Mouse (Mus musculus): ENCODE data around the gene Myh3. TPM values are rescaled to one million over a fixed set of nuclear protein-coding genes. Genes with fewer than 3 reads are reported as not detected.

The Myh3 gene
- total RNA-seq, 2 experiments from 2014 or later: 0.05 TPM; not detected in 1

- intact Hi-C loops (cut with DNase I): loop anchor here (5.0 kb wide), 1 partner anchor 79 kb away; no protein-coding TSS in a partner anchor
These were observed 23.6 kb downstream of the Myh3 start for GRCm38 (mm10) chr11:67101713-67102112.

DNA sequence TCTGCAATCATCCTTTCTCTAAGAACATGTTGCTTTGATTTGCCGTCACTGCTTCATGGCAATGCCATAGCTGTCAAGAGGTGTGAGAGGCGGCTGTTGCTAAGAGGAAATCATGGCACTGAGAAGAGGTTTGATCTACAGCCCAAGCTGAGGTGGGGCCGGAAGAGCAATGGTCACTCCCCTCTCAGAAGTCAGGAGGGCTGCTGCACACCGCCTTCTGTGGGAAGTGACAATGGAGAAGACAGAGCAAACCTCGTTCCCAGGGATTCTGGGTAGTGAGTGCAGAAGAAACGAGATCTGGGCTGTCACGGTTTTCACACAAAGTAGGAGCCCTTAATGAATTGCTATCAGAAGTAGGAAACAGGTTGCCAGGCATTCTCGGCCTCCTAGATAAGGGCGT is 25.2 kb downstream of the Myh3 start:
- no peak for DNase-seq
- intact Hi-C loops (cut with DNase I): loop anchor here (5.0 kb wide), 1 partner anchor 81 kb away; no protein-coding TSS in a partner anchor

More at GRCm38 (mm10) chr11:67101713-67102112, 23.6 kb downstream of the Myh3 start:
- DNase-seq: peak; percentile 54 to 75

- intact Hi-C loops (cut with DNase I): loop anchor here (5.0 kb wide), 1 partner anchor 82 kb away; no protein-coding TSS in a partner anchor
These were observed 26.1 kb downstream of the Myh3 start for GRCm38 (mm10) chr11:67104242-67104641.

GRCm38 (mm10) chr11:67104714-67105113 is 26.6 kb downstream of the Myh3 start:
- DNase-seq: peak; percentile 45 to 53
- intact Hi-C loops (cut with DNase I): loop anchor here (5.0 kb wide), 1 partner anchor 82 kb away; no protein-coding TSS in a partner anchor

More at GRCm38 (mm10) chr11:67104242-67104641, 26.1 kb downstream of the Myh3 start:
- DNase-seq: no peak

DNA sequence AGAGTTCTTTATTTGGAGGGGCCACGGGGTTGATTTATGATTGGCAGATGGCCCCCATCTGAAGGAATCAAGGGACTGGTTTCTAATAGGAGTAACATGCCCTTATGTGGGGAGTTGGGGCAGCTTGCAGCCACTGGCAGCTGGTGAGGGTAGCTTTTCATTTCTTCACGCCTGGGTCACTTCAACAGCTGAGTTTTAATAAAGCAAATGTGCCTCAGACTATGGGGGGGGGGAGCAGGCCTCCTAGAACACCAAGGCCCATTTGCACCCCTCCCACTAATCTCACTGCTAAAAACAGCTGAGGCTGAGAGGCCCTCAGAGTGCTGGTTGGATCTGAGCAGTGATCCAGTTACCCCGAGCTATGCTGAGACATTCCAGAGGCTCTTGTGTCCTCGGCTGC is 27.6 kb downstream of the Myh3 start:
- no peak for DNase-seq

GRCm38 (mm10) chr11:67106973-67107372 is 28.9 kb downstream of the Myh3 start:
- no peak for DNase-seq
- intact Hi-C loops (cut with DNase I): no loop called here

More for the DNA sequence above, 27.6 kb downstream of the Myh3 start:
- intact Hi-C loops (cut with DNase I): no loop called here

DNA sequence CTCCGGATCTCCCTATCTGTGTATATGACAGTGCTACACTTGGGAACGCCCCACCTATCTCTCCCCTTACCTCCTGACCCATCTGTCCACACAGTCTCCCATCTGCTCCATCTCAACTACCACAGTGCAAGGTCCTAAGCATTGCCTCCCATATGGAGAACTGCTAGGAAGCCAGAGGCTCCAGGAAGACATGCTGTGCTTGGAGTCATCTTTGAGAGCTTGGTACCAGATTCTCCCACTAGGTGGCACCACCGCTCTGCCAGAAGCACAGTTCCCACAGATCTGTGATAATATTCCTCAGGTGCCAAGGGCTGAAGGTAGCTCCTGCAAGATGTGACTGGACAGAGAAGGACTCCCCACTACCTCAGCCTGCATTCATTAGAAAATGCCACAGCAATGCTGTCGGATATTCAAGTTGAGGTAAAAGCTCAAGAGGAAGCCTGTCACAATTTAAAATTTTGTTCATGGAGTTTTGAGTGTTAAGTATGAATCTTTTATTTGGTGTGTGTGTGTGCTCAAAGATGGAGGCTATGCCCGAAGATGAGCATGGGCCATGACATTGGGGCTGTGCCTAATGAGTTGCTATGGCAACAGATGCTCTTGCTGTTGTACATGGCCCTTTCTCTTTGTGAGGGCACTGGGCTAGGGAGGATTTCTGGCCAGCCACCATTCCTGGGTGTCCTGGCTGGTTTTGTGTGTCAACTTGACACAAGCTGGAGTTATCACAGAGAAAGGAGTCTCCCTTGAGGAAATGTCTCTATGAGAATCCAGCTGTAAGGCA is 32.3 kb downstream of the Myh3 start:
- intact Hi-C loops (cut with DNase I): loop anchor here (5.0 kb wide), 1 partner anchor 537 kb away; no protein-coding TSS in a partner anchor
- peak; percentile 66 to 77 for DNase-seq

- intact Hi-C loops (cut with DNase I): loop anchor here (1.0 to 5.0 kb wide), 3 partner anchors 238 to 563 kb away; no protein-coding TSS in a partner anchor
- peak; percentile 64 to 82 for DNase-seq
These were observed 34.1 kb downstream of the Myh3 start for GRCm38 (mm10) chr11:67112019-67112850.

- DNase-seq: peak; percentile 63 to 84
- intact Hi-C loops (cut with DNase I): loop anchor here (1.0 to 5.0 kb wide), 3 partner anchors 237 to 562 kb away; no protein-coding TSS in a partner anchor
These were observed 34.7 kb downstream of the Myh3 start for GRCm38 (mm10) chr11:67112851-67113202.

- intact Hi-C loops (cut with DNase I): loop anchor here (2.0 to 5.0 kb wide), 2 partner anchors 534 to 561 kb away; no protein-coding TSS in a partner anchor
- no peak for DNase-seq
These were observed 35.3 kb downstream of the Myh3 start for GRCm38 (mm10) chr11:67113381-67113780.

DNA sequence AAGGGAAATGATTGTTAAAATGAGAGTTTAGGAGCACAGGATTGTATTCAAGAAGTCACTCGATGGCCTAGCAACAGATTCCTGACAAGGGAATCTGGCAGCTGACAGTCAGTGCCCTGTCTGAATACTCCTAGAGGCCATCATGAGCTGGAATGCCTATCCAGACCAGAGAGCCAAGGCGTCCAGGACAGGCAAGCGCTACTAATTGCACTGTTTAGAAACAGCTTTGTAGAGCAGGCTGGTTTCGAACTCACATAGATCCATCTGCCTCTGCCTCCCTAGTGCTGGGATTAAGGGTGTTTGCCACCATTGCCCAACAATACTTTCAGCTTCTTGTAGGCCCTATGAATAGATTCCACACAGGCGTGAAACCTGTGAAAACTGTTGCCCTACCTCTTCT is 36.2 kb downstream of the Myh3 start:
- intact Hi-C loops (cut with DNase I): loop anchor here (5.0 kb wide), 1 partner anchor 533 kb away; no protein-coding TSS in a partner anchor
- DNase-seq: no peak

- intact Hi-C loops (cut with DNase I): loop anchor here (5.0 kb wide), 1 partner anchor 532 kb away; no protein-coding TSS in a partner anchor
- no peak for DNase-seq
These were observed 36.8 kb downstream of the Myh3 start for GRCm38 (mm10) chr11:67114901-67115300.

GRCm38 (mm10) chr11:67116725-67117124 is 38.6 kb downstream of the Myh3 start:
- DNase-seq: no peak
- intact Hi-C loops (cut with DNase I): no loop called here

DNA sequence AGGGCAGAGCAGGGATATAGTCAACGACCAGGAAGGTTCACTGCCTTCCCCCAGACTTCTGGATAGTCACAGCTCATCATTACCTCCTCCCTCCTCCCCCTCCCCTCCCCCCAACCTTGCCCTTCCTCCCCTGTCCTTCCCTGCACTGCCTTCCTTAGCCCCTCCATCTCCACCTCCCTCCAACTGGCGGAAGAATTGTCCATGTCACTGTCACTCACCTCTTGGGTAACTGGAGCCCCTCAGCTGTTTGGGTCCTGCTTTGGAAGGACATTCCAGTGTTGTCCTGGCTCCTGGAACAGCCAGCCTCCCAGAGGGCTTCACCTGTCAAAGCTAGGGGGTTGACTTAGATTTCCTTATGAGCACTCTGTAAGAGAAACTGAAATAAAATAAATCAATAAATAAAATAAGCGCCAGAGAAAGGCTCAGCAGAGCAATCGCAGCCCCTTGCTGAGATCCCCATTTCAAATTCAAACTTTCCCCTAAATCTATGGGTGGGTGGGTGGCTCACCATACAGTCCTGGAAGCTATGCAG is 41.5 kb downstream of the Myh3 start:
- no peak for DNase-seq
- intact Hi-C loops (cut with DNase I): no loop called here

DNA sequence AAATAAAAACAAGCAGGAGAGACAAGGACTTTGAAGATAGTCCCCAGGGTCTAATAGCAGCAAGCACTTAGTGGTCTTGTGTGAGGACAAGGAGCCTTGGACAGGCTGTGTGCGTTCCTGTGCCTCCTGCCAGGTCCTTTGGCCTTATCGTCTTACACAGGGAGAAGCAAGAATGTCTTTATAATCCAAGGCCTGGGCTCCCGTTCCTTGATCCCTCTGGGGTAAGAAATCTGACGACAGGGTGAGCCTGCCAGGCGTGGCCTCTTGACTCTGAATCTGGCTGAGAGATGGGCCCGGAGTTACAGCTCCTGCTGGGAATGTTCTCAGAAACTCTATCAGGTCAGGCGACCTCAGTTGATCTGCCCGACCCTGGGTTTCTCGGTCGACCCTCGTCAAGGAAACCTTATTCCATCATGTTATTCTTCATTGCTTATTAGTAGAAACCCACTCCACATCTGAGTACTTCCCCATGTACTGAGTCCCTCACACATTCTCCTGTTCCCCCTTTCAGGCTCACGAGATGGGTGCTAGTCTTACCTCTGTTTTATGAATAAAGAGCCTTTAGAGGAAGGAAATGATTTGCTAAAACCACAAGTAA is 42.7 kb downstream of the Myh3 start:
- no peak for DNase-seq
- intact Hi-C loops (cut with DNase I): no loop called here

GRCm38 (mm10) chr11:67124943-67125342 is 46.8 kb downstream of the Myh3 start:
- intact Hi-C loops (cut with DNase I): no loop called here
- no peak for DNase-seq

- no peak for DNase-seq
- intact Hi-C loops (cut with DNase I): no loop called here
These were observed 47.3 kb downstream of the Myh3 start for GRCm38 (mm10) chr11:67125361-67125760.

DNA sequence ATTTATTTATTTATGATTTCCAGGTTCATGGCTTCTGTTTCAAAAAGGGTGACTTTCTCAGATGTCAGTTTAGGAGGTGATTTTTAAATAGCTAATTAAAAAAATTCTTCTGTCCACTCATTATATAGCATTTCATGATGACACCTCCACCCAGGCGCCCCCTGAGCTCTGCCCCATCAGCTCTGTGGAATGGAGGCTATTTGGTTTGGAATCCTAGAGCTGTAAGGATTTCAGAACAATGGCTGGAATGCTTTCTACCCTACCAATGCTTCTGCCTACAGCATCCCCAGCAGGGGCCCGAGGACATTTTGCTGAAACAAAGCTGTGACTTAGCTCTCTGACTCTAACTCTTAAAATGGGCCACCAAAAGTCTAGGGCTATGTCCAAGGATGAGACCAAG is 55.4 kb downstream of the Myh3 start:
- intact Hi-C loops (cut with DNase I): no loop called here
- DNase-seq: no peak

DNA sequence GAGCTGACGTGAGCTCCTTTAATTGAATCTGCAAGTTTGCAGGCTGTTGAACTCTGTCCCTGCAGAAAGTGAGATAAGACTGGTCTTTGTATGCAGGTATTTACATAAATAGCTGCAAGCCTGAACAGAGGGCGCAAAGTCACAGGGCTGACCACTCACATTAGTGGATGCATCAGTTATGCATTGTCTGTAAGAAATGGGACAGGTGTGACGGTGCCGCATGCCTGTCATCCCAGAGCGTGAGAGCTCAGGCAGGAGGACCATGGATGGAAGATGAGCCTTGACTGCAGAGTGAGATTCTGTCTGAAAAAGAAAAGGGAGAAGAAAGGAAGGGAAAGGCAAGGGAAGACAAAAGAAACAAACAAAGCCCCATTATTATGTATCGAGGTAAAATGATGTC is 56.6 kb downstream of the Myh3 start:
- intact Hi-C loops (cut with DNase I): no loop called here
- no peak for DNase-seq

- intact Hi-C loops (cut with DNase I): no loop called here
- no peak for DNase-seq
These were observed 57.4 kb downstream of the Myh3 start for GRCm38 (mm10) chr11:67135532-67135931.

Data from heart, postnatal 10 days (tissue).